Mouse (Mus musculus) hindbrain, embryonic 14.5 days (tissue): ENCODE measurements around the gene Cd164l2. TPM values are rescaled to one million over a fixed set of nuclear protein-coding genes. Genes with fewer than 3 reads are reported as not detected.
A peak's percentile ranks its signal among the peaks of the same experiment; 100 is the strongest.

Experiments
- ATAC-seq: fragments of 200-750 bp; cut with Nextera tagmentation; 2 replicates; pipeline ENCODE4 v1.8.0; 2017; ENCODE audit warnings: moderate number of reproducible peaks, mild to moderate bottlenecking, moderate TSS enrichment, moderate library complexity; ENCODE audit not compliant: low FRiP score
- DNase-seq: peaks from one replicate; pipeline ENCODE4 v3.0.0-alpha.2; 2015; ENCODE audit warnings: low spot score
- H3K27ac ChIP-seq: fragments of 300-500 bp; sonication (generic); 2 replicates; pipeline ENCODE4 v1.5.1; 2014; ENCODE audit warnings: mild to moderate bottlenecking, moderate library complexity
- H3K27me3 ChIP-seq: fragments of 300-500 bp; sonication (generic); 2 replicates; pipeline ENCODE4 v1.6.1; 2014; ENCODE audit warnings: mild to moderate bottlenecking, low read length, mixed read lengths; ENCODE audit not compliant: control insufficient read depth, insufficient read depth
- H3K36me3 ChIP-seq: fragments of 300-500 bp; sonication (generic); replicated peaks from 2 replicates; pipeline ENCODE4 v1.6.1; 2014; ENCODE audit not compliant: control insufficient read depth, insufficient read depth
- H3K4me1 ChIP-seq: fragments of 300-500 bp; sonication (generic); replicated peaks from 2 replicates; pipeline ENCODE4 v1.6.1; 2014; ENCODE audit warnings: antibody characterized with exemption, low read length, mixed read lengths; ENCODE audit not compliant: control insufficient read depth, insufficient read depth
- H3K4me2 ChIP-seq: fragments of 300-500 bp; sonication (generic); replicated peaks from 2 replicates; pipeline ENCODE4 v1.6.1; 2014; ENCODE audit warnings: mild to moderate bottlenecking, moderate library complexity
- H3K4me3 ChIP-seq: fragments of 300-500 bp; sonication (generic); replicated peaks from 2 replicates; pipeline ENCODE4 v1.5.1; 2014; ENCODE audit warnings: mild to moderate bottlenecking, low read length
- H3K9ac ChIP-seq: fragments of 300-500 bp; sonication (generic); 2 replicates; pipeline ENCODE4 v1.6.1; 2014
- H3K9me3 ChIP-seq: fragments of 300-500 bp; sonication (generic); 2 replicates; pipeline ENCODE4 v1.6.1; 2016; ENCODE audit warnings: low read length; ENCODE audit not compliant: control insufficient read depth
- WGBS: fragments of 180-500 bp; shearing (Covaris S2); extraction: QIAGEN DNeasy Blood & Tissue Kit; methylation state at CpG from one replicate; pipeline ENCODE4 v1.1.7; 2014; 5-methylcytosine and 5-hydroxymethylcytosine counted together
- polyA plus RNA-seq: library from polyadenylated mRNA; unstranded; fragments of >200 nt; fragmentation: Nextera tagmentation; extraction: Ambion mirVana; gene quantifications from 2 replicates; pipeline ENCODE4 v1.2.1, GENCODE M21; 2014

Gene Cd164l2
- polyA plus RNA-seq, 1 experiment from 2014 or later = 2.2 TPM

GRCm38 (mm10) chr4:133227636-133228035 lies 15.7 kb downstream of the Cd164l2 start:
- 37% methylated on average over 8 of the region's 8 CpGs for WGBS
- Histone ChIP-seq H3K27ac (no peak overlapping the region), H3K9me3 (no peaks in the 10 kb centered on the region), H3K4me3 (no peak overlapping the region), H3K4me2 (no peak overlapping the region), H3K36me3 (no peaks in the 10 kb centered on the region), H3K27me3 (no peaks in the 10 kb centered on the region), H3K9ac (no peak overlapping the region), H3K4me1 (0 out of 2 replicates have a peak, but pooled peaks cover 5% of the 10 kb centered on the region)
- no peak for DNase-seq
- ATAC-seq = no peak

- Histone ChIP-seq H3K9me3 (no peaks in the 10 kb centered on the region), H3K4me3 (no peak overlapping the region), H3K36me3 (no peaks in the 10 kb centered on the region), H3K27me3 (no peaks in the 10 kb centered on the region), H3K9ac (no peak overlapping the region), H3K27ac (no peak overlapping the region), H3K4me2 (no peak overlapping the region), H3K4me1 (no peaks in the 10 kb centered on the region)
- ATAC-seq (no peak), DNase-seq (no peak)
- WGBS = 42% methylated on average over 8 of the region's 8 CpGs
Measured at GRCm38 (mm10) chr4:133229582-133229981, 17.7 kb downstream of the Cd164l2 start.

- Histone ChIP-seq H3K4me2 (no peak overlapping the region), H3K9ac (no peak overlapping the region), H3K27ac (no peak overlapping the region), H3K36me3 (no peaks in the 10 kb centered on the region), H3K27me3 (no peaks in the 10 kb centered on the region), H3K9me3 (no peaks in the 10 kb centered on the region), H3K4me3 (no peak overlapping the region), H3K4me1 (no peaks in the 10 kb centered on the region)
- WGBS = 45% methylated on average over 10 of the region's 10 CpGs
- ATAC-seq (no peak), DNase-seq (no peak)
Measured at GRCm38 (mm10) chr4:133233285-133233976, 21.5 kb downstream of the Cd164l2 start.

- Histone ChIP-seq H3K4me3 (no peak overlapping the region), H3K4me2 (no peak overlapping the region), H3K9me3 (no peaks in the 10 kb centered on the region), H3K27ac (no peak overlapping the region), H3K27me3 (peaks cover 5% of the 10 kb centered on the region), H3K36me3 (no peaks in the 10 kb centered on the region), H3K4me1 (no peaks in the 10 kb centered on the region), H3K9ac (no peak overlapping the region)
- WGBS = 62% methylated on average over 5 of the region's 5 CpGs
- DNase-seq (no peak), ATAC-seq (no peak)
Measured at GRCm38 (mm10) chr4:133234771-133235170, 22.8 kb downstream of the Cd164l2 start.

- H3K9me3 ChIP-seq = no peaks in the 10 kb centered on the region
- no peak overlapping the region for H3K4me2 ChIP-seq
- no peaks in the 10 kb centered on the region for H3K36me3 ChIP-seq
- H3K4me1 ChIP-seq = no peaks in the 10 kb centered on the region
- peaks cover 11% of the 10 kb centered on the region for H3K27me3 ChIP-seq
- H3K4me3 ChIP-seq = no peak overlapping the region
- H3K9ac ChIP-seq = no peak overlapping the region
- WGBS = 82% methylated on average over 5 of the region's 5 CpGs
- H3K27ac ChIP-seq = no peak overlapping the region
- ATAC-seq = no peak
- no peak for DNase-seq
Measured at GRCm38 (mm10) chr4:133235415-133235814, 23.5 kb downstream of the Cd164l2 start.

- no peak overlapping the region for H3K4me2 ChIP-seq
- WGBS = 83% methylated on average over 4 of the region's 4 CpGs
Measured at GRCm38 (mm10) chr4:133237911-133238310, 26.0 kb downstream of the Cd164l2 start.

GRCm38 (mm10) chr4:133240490-133240921 lies 28.6 kb downstream of the Cd164l2 start, which contains the start of gene Map3k6:
Gene Map3k6, plus strand, starts transcription at chr4:133240818.
- no peak for DNase-seq
- ATAC-seq = no peak
- H3K27me3 ChIP-seq = peaks cover 45% of the 10 kb centered on the region

More at GRCm38 (mm10) chr4:133237911-133238310, 26.0 kb downstream of the Cd164l2 start:
- Histone ChIP-seq H3K4me1 (0 out of 2 replicates have a peak, but pooled peaks cover 5% of the 10 kb centered on the region), H3K4me3 (no peak overlapping the region), H3K36me3 (no peaks in the 10 kb centered on the region), H3K27ac (no peak overlapping the region), H3K27me3 (peaks cover 36% of the 10 kb centered on the region), H3K9me3 (no peaks in the 10 kb centered on the region), H3K9ac (no peak overlapping the region)
- ATAC-seq = no peak
- no peak for DNase-seq

GRCm38 (mm10) chr4:133240934-133241908 lies 29.3 kb downstream of the Cd164l2 start:
- ATAC-seq (peak; percentile 91), DNase-seq (peak; percentile 79)
- H3K27ac ChIP-seq = no peak overlapping the region
- H3K27me3 ChIP-seq = peaks cover 49% of the 10 kb centered on the region
- H3K4me2 ChIP-seq = peak overlapping the region; percentile 69
- no peaks in the 10 kb centered on the region for H3K36me3 ChIP-seq
- WGBS = 1% methylated on average over 77 of the region's 78 CpGs
- peak overlapping the region; percentile 53 for H3K9ac ChIP-seq
- H3K4me1 ChIP-seq = 0 out of 2 replicates have a peak, but pooled peaks cover 5% of the 10 kb centered on the region
- H3K9me3 ChIP-seq = no peaks in the 10 kb centered on the region
- H3K4me3 ChIP-seq = peak overlapping the region; percentile 45

More at GRCm38 (mm10) chr4:133240490-133240921, 28.6 kb downstream of the Cd164l2 start, which contains the start of gene Map3k6:
- Histone ChIP-seq H3K9me3 (no peaks in the 10 kb centered on the region), H3K36me3 (no peaks in the 10 kb centered on the region), H3K27ac (no peak within 1 kb of the TSS), H3K4me2 (peak within 1 kb of the TSS; percentile 69), H3K4me3 (peak within 1 kb of the TSS; percentile 45), H3K4me1 (0 out of 2 replicates have a peak, but pooled peaks cover 5% of the 10 kb centered on the region), H3K9ac (peak within 1 kb of the TSS; percentile 53)
- WGBS = 4% methylated on average over 16 of the region's 16 CpGs

- Histone ChIP-seq H3K27me3 (peaks cover 56% of the 10 kb centered on the region), H3K4me1 (0 out of 2 replicates have a peak, but pooled peaks cover 5% of the 10 kb centered on the region), H3K9me3 (no peaks in the 10 kb centered on the region), H3K9ac (no peak overlapping the region; the same call in 1 of the 2 replicates), H3K4me2 (peak overlapping the region; percentile 69), H3K36me3 (no peaks in the 10 kb centered on the region), H3K27ac (no peak overlapping the region), H3K4me3 (peak overlapping the region; percentile 45)
- ATAC-seq (no peak), DNase-seq (no peak)
- 37% methylated on average over 11 of the region's 11 CpGs for WGBS
Measured at GRCm38 (mm10) chr4:133241910-133242309, 30.0 kb downstream of the Cd164l2 start.
